ENCODE assay signal across 8 mouse cellular contexts in the genomic region with DNA sequence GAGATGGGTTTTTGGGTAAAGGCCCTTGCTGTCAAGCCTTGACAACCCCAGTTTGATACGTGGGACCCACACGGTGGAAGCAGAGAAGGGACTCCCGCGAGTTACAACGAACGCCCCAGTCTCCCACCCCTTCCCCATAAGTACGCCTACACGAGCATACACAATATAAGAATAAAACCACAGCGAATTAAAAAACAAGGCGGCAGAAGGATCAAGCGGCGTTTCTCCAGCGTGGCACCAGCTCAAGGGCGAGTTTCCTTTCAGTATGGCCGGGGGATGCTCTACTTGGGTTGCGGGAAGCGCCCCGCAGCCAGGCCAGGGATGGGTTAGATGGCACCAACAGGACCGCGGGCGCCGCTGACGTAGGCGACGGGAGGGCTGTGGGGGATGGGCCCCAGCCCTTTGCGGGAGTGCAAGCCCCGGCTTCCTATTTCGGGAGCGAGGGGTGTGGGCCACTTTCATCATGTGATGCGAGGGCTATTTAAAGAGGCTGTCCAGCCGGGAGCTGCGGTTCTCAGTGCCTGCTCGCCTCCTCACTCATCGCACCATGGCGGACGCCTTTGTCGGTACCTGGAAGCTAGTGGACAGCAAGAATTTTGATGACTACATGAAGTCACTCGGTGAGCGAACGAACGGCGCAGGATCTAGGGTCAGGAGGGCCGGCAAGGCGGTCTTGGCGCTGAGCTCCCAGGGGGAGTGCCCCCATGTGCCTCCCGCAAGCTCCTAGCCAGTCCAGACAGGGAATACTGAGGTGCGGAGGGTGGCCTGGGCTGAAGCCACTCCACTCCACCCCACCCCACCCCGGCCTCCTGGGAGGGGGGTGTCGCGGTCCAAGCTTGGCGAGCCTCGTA. TPM values are rescaled to one million over a fixed set of nuclear protein-coding genes. Genes with fewer than 3 reads are reported as not detected.
DNase-seq lines count a peak whose midpoint lies in the region; ATAC-seq lines count a peak whose summit lies in the region.

A gene (plus strand): TSS at position 365 of the 851 bp plus-strand sequence.
A gene (minus strand): TSS at position 444 of the 851 bp plus-strand sequence.

- ATAC-seq in embryonic facial prominence, embryonic 15.5 days (ENCODE audit: insufficient number of reproducible peaks, low FRiP score, low TSS enrichment, low read depth), result peak; percentile 52; the same call in 1 of the 2 replicates
- peak; percentile 66 for ATAC-seq in heart, embryonic 11.5 days (replicated peaks; ENCODE audit: insufficient number of reproducible peaks, low FRiP score, low TSS enrichment)
- ATAC-seq in kidney, embryonic 15.5 days (replicated peaks; ENCODE audit: low FRiP score), result peak; percentile 55
- peak; percentile 59; the same call in 1 of the 2 replicates for ATAC-seq in limb, embryonic 15.5 days (ENCODE audit: insufficient number of reproducible peaks, low FRiP score, low TSS enrichment, low read depth)

- under 1% methylated on average over 52 of the region's 52 CpGs for WGBS in embryonic facial prominence, embryonic 15.5 days
- WGBS in heart, embryonic 11.5 days (ENCODE audit: insufficient replicate concordance), result under 1% methylated on average over 52 of the region's 52 CpGs
- under 1% methylated on average over 52 of the region's 52 CpGs for WGBS in kidney, embryonic 15.5 days
- under 1% methylated on average over 52 of the region's 52 CpGs for WGBS in limb, embryonic 15.5 days

- H3K27me3 ChIP-seq in embryonic facial prominence, embryonic 15.5 days, result peaks cover 46% of the 10 kb centered on the region
- peaks cover 23% of the 10 kb centered on the region for H3K27me3 ChIP-seq in heart, embryonic 11.5 days (ENCODE audit: control insufficient read depth, insufficient read depth, low read length)
- H3K27me3 ChIP-seq in kidney, embryonic 15.5 days, result peaks cover 62% of the 10 kb centered on the region
- peaks cover 67% of the 10 kb centered on the region for H3K27me3 ChIP-seq in limb, embryonic 15.5 days

- peak within 1 kb of the TSS; percentile 19; the same call in 1 of the 2 replicates for H3K9ac ChIP-seq in embryonic facial prominence, embryonic 15.5 days
- H3K9ac ChIP-seq in heart, embryonic 11.5 days (ENCODE audit: low read depth, low read length), result peak within 1 kb of the TSS; percentile 75
- H3K9ac ChIP-seq in kidney, embryonic 15.5 days, result peak within 1 kb of the TSS; percentile 47
- 0 out of 2 replicates have a peak within 1 kb of the TSS, but pooled peaks have one; percentile 14 for H3K9ac ChIP-seq in limb, embryonic 15.5 days

- peaks cover 17% of the 10 kb centered on the region for H3K4me1 ChIP-seq in embryonic facial prominence, embryonic 15.5 days
- peaks cover 15% of the 10 kb centered on the region; the same call in 1 of the 2 replicates for H3K4me1 ChIP-seq in heart, embryonic 11.5 days (ENCODE audit: control insufficient read depth, insufficient read depth, low read length)
- H3K4me1 ChIP-seq in kidney, embryonic 15.5 days, result peaks cover 28% of the 10 kb centered on the region
- peaks cover 22% of the 10 kb centered on the region for H3K4me1 ChIP-seq in limb, embryonic 15.5 days

- peak; percentile 20 to 41 for DNase-seq in lung, adult 18-20 months
- no peak for DNase-seq in lung, postnatal 25 days (ENCODE audit: low spot score)
- DNase-seq in naive thymus-derived CD4-positive, alpha-beta T cell, adult 2 months (ENCODE audit: low read depth), result peak; percentile 28
- DNase-seq in thymus, postnatal 14 days, result no peak

- H3K4me2 ChIP-seq in embryonic facial prominence, embryonic 15.5 days (replicated peaks), result peak within 1 kb of the TSS; percentile 92
- H3K4me2 ChIP-seq in heart, embryonic 11.5 days, result peak within 1 kb of the TSS; percentile 81
- peak within 1 kb of the TSS; percentile 96 for H3K4me2 ChIP-seq in kidney, embryonic 15.5 days
- peak within 1 kb of the TSS; percentile 96 for H3K4me2 ChIP-seq in limb, embryonic 15.5 days

- peak within 1 kb of the TSS; percentile 50 for H3K4me3 ChIP-seq in embryonic facial prominence, embryonic 15.5 days (replicated peaks)
- peak within 1 kb of the TSS; percentile 60 for H3K4me3 ChIP-seq in heart, embryonic 11.5 days (ENCODE audit: low read depth, low read length)
- peak within 1 kb of the TSS; percentile 50 for H3K4me3 ChIP-seq in kidney, embryonic 15.5 days (replicated peaks)
- H3K4me3 ChIP-seq in limb, embryonic 15.5 days, result peak within 1 kb of the TSS; percentile 52

- H3K27ac ChIP-seq in embryonic facial prominence, embryonic 15.5 days (replicated peaks), result no peak within 1 kb of the TSS
- peak within 1 kb of the TSS; percentile 80 for H3K27ac ChIP-seq in heart, embryonic 11.5 days (ENCODE audit: low read depth, low read length)
- H3K27ac ChIP-seq in kidney, embryonic 15.5 days, result peak within 1 kb of the TSS; percentile 77
- H3K27ac ChIP-seq in limb, embryonic 15.5 days, result no peak within 1 kb of the TSS

- H3K9me3 ChIP-seq in embryonic facial prominence, embryonic 15.5 days (replicated peaks), result no peaks in the 10 kb centered on the region
- H3K9me3 ChIP-seq in heart, embryonic 11.5 days (replicated peaks; ENCODE audit: control insufficient read depth, low read length), result no peaks in the 10 kb centered on the region
- H3K9me3 ChIP-seq in kidney, embryonic 15.5 days (replicated peaks), result no peaks in the 10 kb centered on the region
- no peaks in the 10 kb centered on the region for H3K9me3 ChIP-seq in limb, embryonic 15.5 days

- no peaks in the 10 kb centered on the region for H3K36me3 ChIP-seq in embryonic facial prominence, embryonic 15.5 days
- peaks cover 2% of the 10 kb centered on the region; the same call in 1 of the 2 replicates for H3K36me3 ChIP-seq in heart, embryonic 11.5 days (ENCODE audit: control insufficient read depth, insufficient read depth, low read length)
- H3K36me3 ChIP-seq in kidney, embryonic 15.5 days, result no peaks in the 10 kb centered on the region; the same call in 1 of the 2 replicates
- peaks cover 2% of the 10 kb centered on the region; the same call in 1 of the 2 replicates for H3K36me3 ChIP-seq in limb, embryonic 15.5 days

RNA-seq across cellular contexts. Expression of the first gene that starts in this region (rescaled TPM):
- polyA plus RNA-seq in embryonic facial prominence, embryonic 15.5 days (2015; fragmentation: Nextera tagmentation; extraction: Ambion mirVana), result 40.7 and 46.9 TPM in 2 replicates
- 514 and 562 TPM in 2 replicates for polyA plus RNA-seq in heart, embryonic 11.5 days (2014; fragmentation: Nextera tagmentation; extraction: Ambion mirVana)
- 70.7 and 81.3 TPM in 2 replicates for polyA plus RNA-seq in kidney, embryonic 15.5 days (2015; fragmentation: Nextera tagmentation; extraction: Ambion mirVana)
- 37.2 and 72.7 TPM in 2 replicates for polyA plus RNA-seq in limb, embryonic 15.5 days (2015; fragmentation: Nextera tagmentation; extraction: Ambion mirVana)

RNA-seq across cellular contexts. Expression of the second gene that starts in this region (rescaled TPM):
- 0.36 TPM in 1 of 2 replicates, not detected in the other for polyA plus RNA-seq in embryonic facial prominence, embryonic 15.5 days (2015; fragmentation: Nextera tagmentation; extraction: Ambion mirVana)
- polyA plus RNA-seq in heart, embryonic 11.5 days (2014; fragmentation: Nextera tagmentation; extraction: Ambion mirVana), result 0.82 TPM in 1 of 2 replicates, not detected in the other
- 0.36 and 0.57 TPM in 2 replicates for polyA plus RNA-seq in kidney, embryonic 15.5 days (2015; fragmentation: Nextera tagmentation; extraction: Ambion mirVana)
- not detected in 2 replicates for polyA plus RNA-seq in limb, embryonic 15.5 days (2015; fragmentation: Nextera tagmentation; extraction: Ambion mirVana)

Comparison
In these comparisons a context has a peak if more than half of its experiments do, and no peak if none do; other contexts are left out.
1. DNase-seq: peak in lung, adult 18-20 months (2 of 2) and naive thymus-derived CD4-positive, alpha-beta T cell, adult 2 months (single experiment); none in lung, postnatal 25 days (single experiment) and thymus, postnatal 14 days (single experiment).
2. H3K27ac ChIP-seq: peak in heart, embryonic 11.5 days (single experiment) and kidney, embryonic 15.5 days (single experiment); none in embryonic facial prominence, embryonic 15.5 days (single experiment) and limb, embryonic 15.5 days (single experiment).
3. H3K9ac ChIP-seq: peak in every context shown above with its lines; median percentile 75 in heart, embryonic 11.5 days; 47 in kidney, embryonic 15.5 days; 19 in embryonic facial prominence, embryonic 15.5 days; 14 in limb, embryonic 15.5 days.
4. Peak in every context shown above with its lines, with median percentiles within 50 percentile points of each other: ATAC-seq, H3K4me2 ChIP-seq and H3K4me3 ChIP-seq.